Mouse (Mus musculus): ENCODE measurements at regions not wholly inside any gene's neighbourhood (a gene's known extent, or its start where the extent isn't known, plus 50 kb on each side); places are given as distances from the start of the nearest gene placed in this dataset.
A peak's percentile ranks its signal among the peaks of the same experiment; 100 is the strongest.

DNA sequence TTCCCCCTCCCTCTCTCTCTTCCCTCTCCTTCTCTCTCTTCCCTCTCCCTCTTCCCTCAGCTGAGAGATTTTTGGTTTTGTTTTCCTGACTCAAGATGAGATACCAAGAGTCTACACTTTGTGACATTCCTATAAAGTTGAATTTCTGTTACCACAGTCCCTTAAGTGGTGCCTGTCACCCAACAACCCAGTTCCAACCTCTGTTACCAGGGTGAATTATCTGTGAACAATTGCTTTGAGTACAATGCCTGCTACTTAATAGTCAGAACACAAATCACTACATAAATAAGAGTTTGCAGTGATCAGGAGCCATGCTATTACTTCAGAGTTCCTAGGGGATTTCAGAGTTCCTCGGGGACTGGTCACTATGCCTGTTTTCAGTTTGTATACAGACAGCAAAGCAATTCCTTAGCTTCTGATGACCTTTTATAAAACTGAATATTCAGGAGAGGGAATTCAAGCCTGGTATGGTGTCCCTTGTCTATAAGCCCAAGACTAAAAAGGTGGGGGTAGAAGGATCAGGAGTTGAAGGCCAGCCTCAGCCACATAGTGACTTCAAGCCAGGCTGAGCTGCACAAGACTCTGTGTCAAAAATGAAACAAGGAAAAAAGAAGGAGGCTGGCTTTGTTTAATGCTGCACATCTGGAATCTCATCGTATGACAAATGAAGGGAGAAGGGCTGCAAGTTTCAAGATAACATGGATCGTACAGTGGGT is 99.2 kb upstream of the F13a1 start:
- no peak for DNase-seq (ENCODE audit: low read depth, low spot score)

- DNase-seq (ENCODE audit: low read depth, low spot score) = no peak
Measured at GRCm38 (mm10) chr13:37148627-37149026, 98.6 kb upstream of the F13a1 start.

DNA sequence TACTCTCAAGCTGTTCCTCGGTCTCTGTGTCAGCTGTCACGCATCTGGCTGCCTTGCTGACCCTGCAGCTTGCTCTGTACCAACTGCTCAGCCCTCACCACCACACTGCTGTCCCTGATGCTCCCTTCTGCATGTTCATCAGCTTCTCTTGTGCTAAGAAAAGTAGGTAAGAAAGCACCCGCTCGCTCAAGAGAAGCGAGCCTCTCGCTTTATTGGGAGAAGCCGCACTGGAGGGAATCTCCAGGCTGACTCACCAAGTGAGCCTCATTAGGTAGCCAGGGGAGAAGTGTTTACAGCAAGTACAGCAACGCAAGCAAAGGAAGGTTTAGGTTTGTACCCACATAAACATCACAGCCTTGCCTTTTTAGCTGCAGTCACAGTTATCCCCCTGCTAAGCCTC is 97.7 kb upstream of the F13a1 start:
- no peak for DNase-seq (ENCODE audit: low read depth, low spot score)

DNA sequence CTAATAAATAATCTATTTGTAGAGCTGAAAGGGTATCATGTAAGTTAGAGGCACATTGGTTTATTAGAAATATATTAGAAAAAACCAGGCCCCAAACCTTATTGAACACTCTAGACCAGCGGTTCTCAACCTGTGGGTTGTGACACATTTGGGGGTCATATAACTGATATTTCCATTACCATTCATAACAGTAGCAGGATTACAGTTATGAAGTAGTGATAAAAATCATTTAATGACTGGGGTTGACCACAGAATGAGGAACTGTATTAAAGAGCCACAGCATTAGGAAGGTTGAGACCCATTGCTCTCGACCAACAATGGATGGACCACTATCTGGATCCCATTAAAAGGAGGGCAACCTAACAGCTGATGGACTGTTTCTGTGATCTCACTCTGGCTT is 92.8 kb upstream of the F13a1 start:
- DNase-seq (ENCODE audit: low read depth, low spot score) = no peak

DNA sequence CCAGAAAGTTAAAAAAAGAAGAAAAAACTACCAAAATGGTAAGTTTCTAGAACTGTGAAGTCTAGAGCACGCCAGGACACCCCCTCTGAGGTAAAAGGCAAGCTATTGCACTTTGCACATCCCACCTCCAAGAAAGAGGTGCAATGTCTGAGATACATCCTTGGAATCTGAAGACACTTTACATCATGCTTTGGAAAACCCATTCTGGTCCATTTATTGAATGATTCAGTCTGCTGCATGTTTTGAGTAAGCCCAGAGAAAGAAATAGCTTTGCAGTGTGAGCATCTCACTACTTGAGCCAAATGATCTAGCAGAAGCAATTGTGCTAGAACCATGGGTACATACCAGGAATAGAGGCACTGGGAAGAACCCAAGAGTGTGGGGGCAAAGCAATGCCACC is 85.1 kb upstream of the F13a1 start:
- no peak for DNase-seq (ENCODE audit: low read depth, low spot score)

DNA sequence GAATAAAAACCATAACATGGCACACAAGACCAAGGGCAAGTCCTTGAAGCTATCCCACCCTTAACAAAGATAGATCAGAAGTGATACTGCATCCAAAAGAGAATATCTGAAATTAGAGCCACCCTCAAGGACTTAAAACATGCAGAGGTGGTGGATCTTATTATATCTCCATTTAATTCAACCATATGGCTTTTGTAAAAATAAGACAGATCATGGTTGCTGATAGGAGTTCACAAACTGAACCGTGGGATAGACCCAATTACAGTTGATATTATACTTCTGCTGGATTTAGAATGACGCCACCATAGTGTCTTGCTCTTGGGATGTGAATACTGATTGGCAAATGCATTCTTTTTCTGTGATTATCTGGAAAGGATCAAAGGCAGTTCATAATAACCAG is 84.5 kb upstream of the F13a1 start:
- DNase-seq (ENCODE audit: low read depth, low spot score) = no peak

- DNase-seq (ENCODE audit: low read depth, low spot score) = no peak
Measured at GRCm38 (mm10) chr13:37130637-37131036, 80.6 kb upstream of the F13a1 start.

DNA sequence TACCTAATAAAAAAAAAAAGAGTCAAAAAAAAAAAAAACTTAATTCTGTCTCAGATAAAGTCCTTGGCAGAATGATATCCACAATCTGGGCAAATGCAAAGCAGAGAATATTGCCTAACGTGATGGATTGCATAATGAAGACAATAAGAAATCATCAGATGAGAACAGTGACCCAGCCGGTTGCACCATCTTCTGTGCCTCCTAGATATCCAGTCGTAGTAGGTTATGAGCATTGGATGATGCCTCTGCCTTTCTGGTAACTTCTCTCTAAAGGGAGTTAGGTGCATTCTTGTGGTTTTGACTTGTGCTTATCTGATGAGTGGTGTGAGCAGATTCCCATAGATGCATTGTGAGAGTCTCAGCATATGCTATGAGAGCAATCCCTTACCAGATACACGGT is 71.6 kb upstream of the F13a1 start:
- DNase-seq (ENCODE audit: low read depth, low spot score) = no peak

GRCm38 (mm10) chr13:37120219-37120618 is 70.2 kb upstream of the F13a1 start:
- no peak for DNase-seq (ENCODE audit: low read depth, low spot score)

GRCm38 (mm10) chr13:37114324-37114723 is 64.3 kb upstream of the F13a1 start:
- no peak for DNase-seq (ENCODE audit: low read depth, low spot score)

GRCm38 (mm10) chr13:37111747-37112146 is 61.7 kb upstream of the F13a1 start:
- DNase-seq (ENCODE audit: low read depth, low spot score) = no peak

- DNase-seq (ENCODE audit: low read depth, low spot score) = no peak
Measured at GRCm38 (mm10) chr13:37107721-37108120, 57.7 kb upstream of the F13a1 start.

GRCm38 (mm10) chr13:37106009-37106408 is 56.0 kb upstream of the F13a1 start:
- DNase-seq (ENCODE audit: low read depth, low spot score) = no peak

- no peak for DNase-seq (ENCODE audit: low read depth, low spot score)
Measured at GRCm38 (mm10) chr13:37104410-37105294, 54.6 kb upstream of the F13a1 start.

- peak; percentile 21 for DNase-seq (ENCODE audit: low read depth, low spot score)
Measured at GRCm38 (mm10) chr13:37103741-37104296, 53.8 kb upstream of the F13a1 start.

DNA sequence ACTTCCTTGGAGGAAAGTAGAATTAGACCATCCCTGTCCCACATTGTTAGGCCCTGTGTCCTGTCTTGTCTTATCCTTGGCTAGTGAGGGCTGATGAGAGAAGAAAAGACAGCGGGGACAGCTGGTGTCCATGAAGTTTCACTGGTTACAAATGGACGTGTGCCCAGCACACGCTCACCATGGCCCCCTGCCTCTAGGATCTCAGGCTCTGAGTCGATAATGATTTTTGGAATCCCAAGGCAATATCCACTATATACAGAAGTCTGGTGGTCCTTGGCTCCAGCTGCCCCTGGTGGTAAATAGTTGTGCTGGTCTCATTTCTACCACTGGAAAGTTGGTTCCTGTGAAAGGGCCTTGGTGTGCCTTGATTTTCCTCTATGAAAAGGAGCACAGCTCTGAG is 51.7 kb upstream of the F13a1 start:
- no peak for DNase-seq (ENCODE audit: low read depth, low spot score)
